Mouse (Mus musculus): ENCODE results near the gene Lpar5.
"Not testable (repeated sequence)": the region's sequence is repeated elsewhere in the genome, so short reads cannot be mapped to it uniquely, and the experiment has no call there.

DNA sequence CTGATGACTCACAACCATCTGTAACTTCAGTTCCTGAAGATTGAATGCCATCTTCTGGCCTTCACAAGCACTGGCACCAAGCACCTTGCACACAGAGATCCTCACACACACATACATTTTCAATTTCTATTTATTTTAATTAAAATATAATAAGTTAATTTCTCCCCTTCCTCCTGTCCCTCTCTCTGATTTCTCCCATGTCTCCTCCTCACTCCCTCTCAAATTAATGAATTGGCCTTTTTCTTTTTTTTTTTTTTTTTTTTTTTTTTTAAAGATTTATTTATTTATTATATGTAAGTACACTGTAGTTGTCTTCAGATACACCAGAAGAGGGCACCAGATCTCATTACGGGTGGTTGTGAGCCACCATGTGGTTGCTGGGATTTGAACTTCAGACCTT lies 2.5 kb upstream of the Lpar5 start:
- not testable (repeated sequence) for TF ChIP-seq CEBPB (IDR thresholded peaks at IDR 0.05; ENCODE audit: low read depth); CTCF (IDR thresholded peaks at IDR 0.05; ENCODE audit: control insufficient read depth, insufficient read depth, insufficient read length)
